Mouse (Mus musculus) heart, embryonic 15.5 days (tissue): ENCODE measurements around the gene Akap6. TPM values are rescaled to one million over a fixed set of nuclear protein-coding genes. Genes with fewer than 3 reads are reported as not detected.

ENCODE experiments used
- ATAC-seq: fragments of 200-750 bp; cut with Nextera tagmentation; replicated peaks from 2 replicates; pipeline ENCODE4 v1.8.0; 2017; ENCODE audit warnings: low read depth, moderate TSS enrichment; ENCODE audit not compliant: insufficient number of reproducible peaks, insufficient read depth, low FRiP score
- H3K27ac ChIP-seq: fragments of 300-500 bp; sonication (generic); 2 replicates; pipeline ENCODE4 v1.5.1; 2015; ENCODE audit warnings: mild to moderate bottlenecking, inconsistent platforms
- H3K27me3 ChIP-seq: fragments of 300-500 bp; sonication (generic); 2 replicates; pipeline ENCODE4 v1.6.1; 2015; ENCODE audit warnings: inconsistent platforms
- H3K36me3 ChIP-seq: fragments of 300-500 bp; sonication (generic); 2 replicates; pipeline ENCODE4 v1.6.1; 2015; ENCODE audit warnings: mild to moderate bottlenecking, inconsistent platforms
- H3K4me1 ChIP-seq: fragments of 300-500 bp; sonication (generic); replicated peaks from 2 replicates; pipeline ENCODE4 v1.6.1; 2015; ENCODE audit warnings: inconsistent platforms
- H3K4me2 ChIP-seq: fragments of 300-500 bp; sonication (generic); 2 replicates; pipeline ENCODE4 v1.6.1; 2015; ENCODE audit warnings: inconsistent platforms, mild to moderate bottlenecking, moderate library complexity
- H3K4me3 ChIP-seq: fragments of 300-500 bp; sonication (generic); 2 replicates; pipeline ENCODE4 v1.5.1; 2015; ENCODE audit warnings: mild to moderate bottlenecking, inconsistent platforms
- H3K9ac ChIP-seq: fragments of 300-500 bp; sonication (generic); 2 replicates; pipeline ENCODE4 v1.6.1; 2015; ENCODE audit warnings: mild to moderate bottlenecking, inconsistent platforms
- H3K9me3 ChIP-seq: fragments of 300-500 bp; sonication (generic); replicated peaks from 2 replicates; pipeline ENCODE4 v1.6.1; 2016; ENCODE audit warnings: inconsistent platforms
- WGBS: fragments of 180-500 bp; shearing (Covaris S2); methylation state at CpG from one replicate; pipeline ENCODE4 v1.1.7; 2015; ENCODE audit warnings: mixed read lengths; 5-methylcytosine and 5-hydroxymethylcytosine counted together
- polyA plus RNA-seq: library from polyadenylated mRNA; unstranded; fragments of >200 nt; fragmentation: Nextera tagmentation; extraction: Ambion mirVana; gene quantifications from 2 replicates; pipeline ENCODE4 v1.2.1, GENCODE M21; 2015

The Akap6 gene
- polyA plus RNA-seq, 1 experiment from 2014 or later: 10.4 TPM

DNA sequence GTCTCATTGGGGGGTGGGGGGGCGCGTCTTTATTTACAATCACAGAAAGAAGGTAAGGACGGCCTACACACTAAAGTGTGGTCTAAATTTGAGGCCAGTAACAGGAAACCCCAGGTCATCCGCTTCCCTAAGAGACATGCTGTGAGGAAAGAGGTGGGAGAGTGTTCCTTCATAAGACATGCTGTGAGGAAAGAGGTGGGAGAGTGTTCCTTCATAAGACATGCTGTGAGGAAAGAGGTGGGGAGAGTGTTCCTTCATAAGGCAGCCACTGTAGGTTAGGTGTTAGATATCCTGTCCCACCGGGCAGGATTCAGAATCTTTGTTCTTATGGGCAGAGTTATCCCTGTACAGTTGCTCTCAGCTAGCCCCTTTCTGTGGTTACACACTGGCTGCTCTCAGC lies 494.5 kb downstream of the Akap6 start:
- no peak overlapping the region for H3K9ac ChIP-seq
- no peak for ATAC-seq
- no peaks in the 10 kb centered on the region for H3K27me3 ChIP-seq
- no peak overlapping the region for H3K27ac ChIP-seq
- H3K4me1 ChIP-seq: no peaks in the 10 kb centered on the region
- H3K9me3 ChIP-seq: no peaks in the 10 kb centered on the region
- H3K36me3 ChIP-seq: no peaks in the 10 kb centered on the region
- WGBS: 74% methylated on average over 5 of the region's 5 CpGs
- H3K4me3 ChIP-seq: no peak overlapping the region
- no peak overlapping the region for H3K4me2 ChIP-seq

Other genes with a start within 250 kb of the Akap6 start
- gene Arhgap5, start 195.4 kb upstream of the Akap6 start, polyA plus RNA-seq: 31.0 and 31.7 TPM in 2 replicates